Mouse (Mus musculus) layer of hippocampus, adult 9-11 months (tissue): ENCODE measurements at regions not wholly inside any gene's neighbourhood (a gene's known extent, or its start where the extent isn't known, plus 50 kb on each side); places are given as distances from the start of the nearest gene placed in this dataset.
"Not testable (repeated sequence)": the region's sequence is repeated elsewhere in the genome, so short reads cannot be mapped to it uniquely, and the experiment has no call there.

Source experiments
- DNase-seq: peaks from one replicate; pipeline ENCODE4 v3.0.0; 2022

- DNase-seq: no peak
Measured at GRCm38 (mm10) chr10:43674749-43675148, 96.7 kb downstream of the Cd24a start.

GRCm38 (mm10) chr10:43675495-43675894, 97.4 kb downstream of the Cd24a start:
- DNase-seq: not testable (repeated sequence)

GRCm38 (mm10) chr10:43676289-43676688, 98.2 kb downstream of the Cd24a start:
- no peak for DNase-seq

- DNase-seq: no peak
Measured at GRCm38 (mm10) chr10:43684247-43685033, 106.4 kb downstream of the Cd24a start.

- DNase-seq: peak; percentile 10
Measured at GRCm38 (mm10) chr10:43689161-43689913, 111.3 kb downstream of the Cd24a start.

GRCm38 (mm10) chr10:43689914-43690316, 111.8 kb downstream of the Cd24a start:
- DNase-seq: no peak

- no peak for DNase-seq
Measured at GRCm38 (mm10) chr10:43693974-43694373, 115.9 kb downstream of the Cd24a start.

GRCm38 (mm10) chr10:43694508-43694907, 116.4 kb downstream of the Cd24a start:
- DNase-seq: no peak

- DNase-seq: no peak
Measured at GRCm38 (mm10) chr10:43695470-43695869, 117.4 kb downstream of the Cd24a start.

- DNase-seq: no peak
Measured at GRCm38 (mm10) chr10:43697917-43698316, 119.8 kb downstream of the Cd24a start.

GRCm38 (mm10) chr10:43700371-43701289, 122.5 kb downstream of the Cd24a start:
- DNase-seq: no peak

GRCm38 (mm10) chr10:43702895-43703294, 124.8 kb downstream of the Cd24a start:
- no peak for DNase-seq

- DNase-seq: no peak
Measured at GRCm38 (mm10) chr10:43706001-43706988, 128.2 kb downstream of the Cd24a start.

- DNase-seq: no peak
Measured at GRCm38 (mm10) chr10:43707011-43707410, 128.9 kb downstream of the Cd24a start.

- no peak for DNase-seq
Measured at GRCm38 (mm10) chr10:43707821-43708373, 129.8 kb downstream of the Cd24a start.

- DNase-seq: no peak
Measured at GRCm38 (mm10) chr10:43709278-43710033, 131.4 kb downstream of the Cd24a start.

- no peak for DNase-seq
Measured at GRCm38 (mm10) chr10:43710186-43710885, 132.3 kb downstream of the Cd24a start.

GRCm38 (mm10) chr10:43710886-43711256, 132.8 kb downstream of the Cd24a start:
- no peak for DNase-seq

GRCm38 (mm10) chr10:43712657-43713056, 134.6 kb downstream of the Cd24a start:
- DNase-seq: no peak

GRCm38 (mm10) chr10:43718768-43719167, 140.7 kb downstream of the Cd24a start:
- DNase-seq: no peak
